Mouse (Mus musculus): ENCODE results near the gene Nqo1. TPM values are rescaled to one million over a fixed set of nuclear protein-coding genes. Genes with fewer than 3 reads are reported as not detected.
A peak's percentile ranks its signal among the peaks of the same experiment; 100 is the strongest.

Nqo1 gene
- 1 to 10 TPM; 1.0 to 1.3 TPM for polyA plus RNA-seq (2017; shearing (Covaris generic))

- ATAC-seq = peak; percentile 71
These were observed at the start of gene Nqo1 for GRCm38 (mm10) chr8:107403038-107403781. Gene Nqo1 (minus strand): TSS chr8:107403206.

GRCm38 (mm10) chr8:107451414-107452066, 48.5 kb upstream of the Nqo1 start:
- ATAC-seq = no peak

GRCm38 (mm10) chr8:107449655-107450054, 46.6 kb upstream of the Nqo1 start:
- peak; percentile 60 for ATAC-seq

- no peak for ATAC-seq
These were observed 46.1 kb upstream of the Nqo1 start for GRCm38 (mm10) chr8:107449130-107449529.

- peak; percentile 72 for ATAC-seq
These were observed 45.4 kb upstream of the Nqo1 start for GRCm38 (mm10) chr8:107448382-107448889.

GRCm38 (mm10) chr8:107447713-107448112, 44.7 kb upstream of the Nqo1 start:
- ATAC-seq = no peak

GRCm38 (mm10) chr8:107444626-107445025, 41.6 kb upstream of the Nqo1 start:
- ATAC-seq = no peak

GRCm38 (mm10) chr8:107439880-107440625, 37.0 kb upstream of the Nqo1 start:
- ATAC-seq = no peak

- ATAC-seq = no peak
These were observed 34.7 kb upstream of the Nqo1 start for GRCm38 (mm10) chr8:107437711-107438110.

GRCm38 (mm10) chr8:107436841-107437421, 33.9 kb upstream of the Nqo1 start:
- peak; percentile 34 for ATAC-seq

GRCm38 (mm10) chr8:107435962-107436831, 33.2 kb upstream of the Nqo1 start, which contains the start of gene Wwp2:
Gene Wwp2 (plus strand): TSS chr8:107436365.
- peak; percentile 81 for ATAC-seq

GRCm38 (mm10) chr8:107435421-107435961, 32.5 kb upstream of the Nqo1 start:
- peak; percentile 7 for ATAC-seq

GRCm38 (mm10) chr8:107430821-107431220, 27.8 kb upstream of the Nqo1 start:
- no peak for ATAC-seq

- ATAC-seq = no peak
These were observed 22.2 kb upstream of the Nqo1 start for GRCm38 (mm10) chr8:107425230-107425597.

GRCm38 (mm10) chr8:107424597-107425229, 21.7 kb upstream of the Nqo1 start, which contains the start of gene Nob1:
Gene Nob1 (minus strand): TSS chr8:107425051.
- ATAC-seq = peak; percentile 97

- no peak for ATAC-seq
These were observed 21.2 kb upstream of the Nqo1 start for GRCm38 (mm10) chr8:107424176-107424575.

GRCm38 (mm10) chr8:107417001-107417400, 14.0 kb upstream of the Nqo1 start:
- no peak for ATAC-seq

GRCm38 (mm10) chr8:107413881-107414280, 10.9 kb upstream of the Nqo1 start:
- ATAC-seq = no peak

- ATAC-seq = no peak
These were observed 9.5 kb upstream of the Nqo1 start for GRCm38 (mm10) chr8:107412552-107412951.

- peak; percentile 72 for ATAC-seq
These were observed 8.4 kb upstream of the Nqo1 start for GRCm38 (mm10) chr8:107411391-107411790.

- ATAC-seq = no peak
These were observed 2.9 kb upstream of the Nqo1 start for GRCm38 (mm10) chr8:107405935-107406334.

Data from CD4-positive, CD25-positive, alpha-beta regulatory T cell, adult 4 months (primary cell).